Mouse (Mus musculus) forebrain, embryonic 10.5 days (tissue): ENCODE data around the gene Ptpn13. TPM values are rescaled to one million over a fixed set of nuclear protein-coding genes. Genes with fewer than 3 reads are reported as not detected.

Experiments
- DNase-seq: peaks from one replicate; pipeline ENCODE4 v3.0.0-alpha.2; 2017; ENCODE audit warnings: low spot score; ENCODE audit errors: extremely low spot score
- H3K27ac ChIP-seq: fragments of 300-500 bp; sonication (generic); 2 replicates; pipeline ENCODE4 v1.5.1; 2016; ENCODE audit warnings: mild to moderate bottlenecking
- H3K27me3 ChIP-seq: fragments of 300-500 bp; sonication (generic); 2 replicates; pipeline ENCODE4 v1.6.1; 2016; ENCODE audit warnings: mild to moderate bottlenecking; ENCODE audit not compliant: poor library complexity, severe bottlenecking
- H3K36me3 ChIP-seq: fragments of 300-500 bp; sonication (generic); replicated peaks from 2 replicates; pipeline ENCODE4 v1.6.1; 2016; ENCODE audit warnings: mild to moderate bottlenecking, moderate library complexity
- H3K4me1 ChIP-seq: fragments of 300-500 bp; sonication (generic); 2 replicates; pipeline ENCODE4 v1.6.1; 2016
- H3K4me3 ChIP-seq: fragments of 300-500 bp; sonication (generic); 2 replicates; pipeline ENCODE4 v1.5.1; 2016; ENCODE audit warnings: mild to moderate bottlenecking, moderate library complexity
- H3K9me3 ChIP-seq: fragments of 300-500 bp; sonication (generic); 2 replicates; pipeline ENCODE4 v1.6.1; 2016; ENCODE audit warnings: mild to moderate bottlenecking, moderate library complexity
- WGBS: fragments of 180-500 bp; shearing (Covaris S2); methylation state at CpG from one replicate; pipeline ENCODE4 v1.1.7; 2016; 5-methylcytosine and 5-hydroxymethylcytosine counted together
- polyA plus RNA-seq: library from polyadenylated mRNA; unstranded; fragments of >200 nt; fragmentation: Nextera tagmentation; extraction: Ambion mirVana; gene quantifications from 2 replicates; pipeline ENCODE4 v1.2.1, GENCODE M21; 2016

The Ptpn13 gene
- polyA plus RNA-seq, 1 experiment from 2014 or later, result 19.7 TPM

- 94% methylated on average over 4 of the region's 4 CpGs for WGBS
- Histone ChIP-seq H3K9me3 (no peaks in the 10 kb centered on the region), H3K27ac (no peak overlapping the region), H3K27me3 (no peaks in the 10 kb centered on the region), H3K4me3 (no peak overlapping the region), H3K36me3 (peaks cover 5% of the 10 kb centered on the region; the same call in 1 of the 2 replicates), H3K4me1 (peaks cover 5% of the 10 kb centered on the region)
- DNase-seq, result no peak
Measured at GRCm38 (mm10) chr5:103474259-103474658, 49.3 kb downstream of the Ptpn13 start.

DNA sequence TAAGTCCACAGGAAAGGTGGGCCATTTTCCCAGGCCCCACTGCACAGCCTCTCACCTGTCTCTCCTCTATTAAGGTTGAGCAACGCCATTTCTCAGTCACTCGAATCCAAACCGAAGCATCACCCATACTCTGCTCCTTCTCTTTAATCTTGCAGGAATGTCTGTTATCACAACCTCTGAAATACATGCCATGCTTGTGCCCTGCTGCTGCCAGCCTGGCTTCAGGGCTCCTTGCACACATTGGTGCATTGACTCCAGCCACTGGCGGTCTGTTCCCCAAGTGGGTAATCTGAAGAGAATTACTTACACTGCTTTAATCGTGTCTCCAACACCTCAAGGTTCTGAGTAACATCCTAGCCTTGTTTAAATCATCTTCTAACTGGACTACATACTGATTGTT is 50.5 kb downstream of the Ptpn13 start:
- H3K4me1 ChIP-seq, result no peaks in the 10 kb centered on the region
- H3K4me3 ChIP-seq, result no peak overlapping the region
- no peaks in the 10 kb centered on the region; the same call in 1 of the 2 replicates for H3K9me3 ChIP-seq
- H3K27ac ChIP-seq, result no peak overlapping the region
- peaks cover 14% of the 10 kb centered on the region for H3K36me3 ChIP-seq
- WGBS, result 88% methylated on average over 5 of the region's 5 CpGs
- no peak for DNase-seq
- no peaks in the 10 kb centered on the region for H3K27me3 ChIP-seq

- no peak for DNase-seq
- Histone ChIP-seq H3K4me3 (no peak overlapping the region), H3K27ac (no peak overlapping the region), H3K36me3 (peaks cover 29% of the 10 kb centered on the region), H3K27me3 (no peaks in the 10 kb centered on the region), H3K4me1 (no peaks in the 10 kb centered on the region), H3K9me3 (no peaks in the 10 kb centered on the region; the same call in 1 of the 2 replicates)
- 93% methylated on average over 5 of the region's 5 CpGs for WGBS
Measured at GRCm38 (mm10) chr5:103479503-103479902, 54.5 kb downstream of the Ptpn13 start.

DNA sequence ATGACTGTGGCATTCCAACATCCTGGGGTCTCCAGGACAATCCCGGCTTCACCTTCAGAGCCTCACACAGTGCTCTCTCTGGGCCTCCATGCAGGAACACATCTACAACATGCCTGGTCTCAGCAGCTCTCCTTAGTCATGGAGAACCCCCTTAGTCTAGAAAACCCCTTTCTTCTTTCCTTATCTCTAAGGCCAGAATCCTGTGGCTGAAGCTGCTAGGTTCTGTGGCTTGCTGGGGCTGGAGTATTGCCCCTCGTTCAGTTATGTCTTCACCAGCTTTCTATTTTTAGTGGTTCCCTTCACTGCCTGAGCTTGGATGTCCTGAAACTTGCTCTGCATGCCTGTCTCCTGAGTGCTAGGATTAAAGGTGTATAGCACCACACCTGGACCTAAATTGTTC is 56.2 kb downstream of the Ptpn13 start:
- Histone ChIP-seq H3K27me3 (no peaks in the 10 kb centered on the region), H3K4me3 (no peak overlapping the region), H3K27ac (no peak overlapping the region), H3K36me3 (peaks cover 29% of the 10 kb centered on the region), H3K4me1 (no peaks in the 10 kb centered on the region), H3K9me3 (no peaks in the 10 kb centered on the region; the same call in 1 of the 2 replicates)
- DNase-seq, result no peak
- WGBS, result 86% methylated on average over 2 of the region's 2 CpGs

DNA sequence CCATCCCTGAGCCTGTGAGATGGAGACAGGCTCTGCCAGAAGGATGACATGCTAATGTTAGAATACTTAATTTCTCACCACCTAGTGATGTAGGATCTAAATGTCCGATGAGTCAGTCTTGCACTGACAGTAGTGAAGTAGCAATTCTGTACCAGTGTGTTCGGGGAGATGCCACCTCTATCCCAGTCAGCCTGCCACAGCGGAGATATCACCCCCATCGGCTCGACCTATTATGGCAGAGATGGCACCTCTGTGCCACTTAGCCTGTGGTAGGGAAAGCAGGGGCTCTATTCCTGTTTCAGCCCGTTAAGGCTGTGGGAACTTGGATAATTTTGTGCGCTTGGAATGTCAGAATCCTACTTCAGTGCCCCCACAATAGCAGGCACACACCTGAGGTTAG is 62.0 kb downstream of the Ptpn13 start:
- Histone ChIP-seq H3K4me1 (no peaks in the 10 kb centered on the region), H3K27me3 (no peaks in the 10 kb centered on the region), H3K4me3 (no peak overlapping the region), H3K36me3 (peaks cover 27% of the 10 kb centered on the region), H3K27ac (no peak overlapping the region), H3K9me3 (no peaks in the 10 kb centered on the region)
- no peak for DNase-seq
- 89% methylated on average over 7 of the region's 7 CpGs for WGBS

GRCm38 (mm10) chr5:103490964-103491363 is 66.0 kb downstream of the Ptpn13 start:
- DNase-seq, result no peak
- Histone ChIP-seq H3K4me1 (peaks cover 10% of the 10 kb centered on the region), H3K27me3 (no peaks in the 10 kb centered on the region), H3K27ac (no peak overlapping the region), H3K9me3 (no peaks in the 10 kb centered on the region), H3K36me3 (peaks cover 24% of the 10 kb centered on the region), H3K4me3 (no peak overlapping the region)
- 96% methylated on average over 8 of the region's 8 CpGs for WGBS

DNA sequence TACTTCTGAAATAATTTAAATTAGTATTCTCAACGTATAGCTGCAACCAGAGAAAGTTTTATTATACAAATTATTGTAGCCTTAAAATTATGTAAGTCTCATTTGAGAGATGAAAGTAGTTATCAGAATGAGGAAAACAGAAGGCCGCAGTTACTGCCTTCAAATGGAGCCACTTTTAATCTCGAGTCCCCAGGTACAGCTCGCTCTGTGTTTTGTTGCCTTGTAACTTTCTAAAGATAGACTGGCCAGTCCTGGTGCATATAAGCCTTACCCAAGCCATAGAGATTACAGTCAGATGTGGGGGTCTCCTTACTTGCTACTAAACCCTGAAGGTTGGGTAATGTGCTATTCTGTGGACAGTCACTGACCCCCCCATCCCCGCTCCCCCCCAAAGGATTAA is 66.8 kb downstream of the Ptpn13 start:
- DNase-seq, result no peak
- Histone ChIP-seq H3K27ac (no peak overlapping the region), H3K9me3 (no peaks in the 10 kb centered on the region), H3K36me3 (peaks cover 29% of the 10 kb centered on the region), H3K27me3 (no peaks in the 10 kb centered on the region), H3K4me3 (no peak overlapping the region), H3K4me1 (peaks cover 18% of the 10 kb centered on the region)
- WGBS, result 93% methylated on average over 5 of the region's 5 CpGs

DNA sequence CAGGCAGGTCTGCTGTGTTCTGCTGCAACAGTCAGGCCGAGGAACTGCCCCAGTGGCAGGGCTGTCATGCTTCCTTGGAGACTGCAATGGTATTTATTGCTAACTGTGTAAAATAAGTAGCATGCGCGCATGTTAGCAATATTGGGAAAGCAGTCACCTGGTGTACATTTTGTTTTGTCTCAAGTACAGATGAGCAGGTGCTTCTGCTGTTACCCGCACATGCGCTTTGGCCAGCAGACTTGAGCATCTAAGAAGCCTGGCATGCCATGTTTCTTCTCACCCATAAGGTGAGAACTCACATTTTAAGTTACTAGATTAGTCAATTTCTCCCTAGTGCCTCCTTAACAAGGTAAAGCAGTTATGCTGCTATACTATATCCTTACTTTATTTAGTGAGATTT is 72.1 kb downstream of the Ptpn13 start:
- Histone ChIP-seq H3K27ac (no peak overlapping the region), H3K4me1 (peaks cover 28% of the 10 kb centered on the region), H3K36me3 (peaks cover 22% of the 10 kb centered on the region), H3K27me3 (no peaks in the 10 kb centered on the region), H3K4me3 (no peak overlapping the region), H3K9me3 (no peaks in the 10 kb centered on the region)
- 93% methylated on average over 5 of the region's 5 CpGs for WGBS
- DNase-seq, result no peak

DNA sequence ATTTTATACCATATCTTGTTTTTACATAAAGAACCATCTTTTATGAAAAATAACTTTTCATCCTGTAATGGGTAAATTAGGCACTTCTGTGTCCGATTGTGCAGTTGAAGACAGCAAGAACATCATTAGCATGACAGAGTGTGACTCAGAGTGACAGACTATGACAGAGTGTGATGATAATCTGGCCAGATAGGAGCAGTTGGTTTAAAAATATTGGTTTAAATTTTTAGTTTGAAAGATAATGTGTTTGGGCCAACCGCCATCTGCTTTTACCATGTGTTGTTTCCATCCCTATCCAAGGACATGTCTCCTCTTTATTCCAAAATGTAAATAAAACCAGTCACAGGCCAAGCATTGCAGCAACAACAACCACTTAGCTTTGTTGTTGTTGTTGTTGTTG is 72.5 kb downstream of the Ptpn13 start:
- WGBS, result 96% methylated on average over 2 of the region's 2 CpGs
- Histone ChIP-seq H3K4me3 (no peak overlapping the region), H3K27me3 (no peaks in the 10 kb centered on the region), H3K9me3 (no peaks in the 10 kb centered on the region), H3K27ac (no peak overlapping the region), H3K36me3 (peaks cover 20% of the 10 kb centered on the region), H3K4me1 (peaks cover 28% of the 10 kb centered on the region)
- DNase-seq, result no peak

GRCm38 (mm10) chr5:103499305-103499704 is 74.3 kb downstream of the Ptpn13 start:
- no peak for DNase-seq
- Histone ChIP-seq H3K27ac (no peak overlapping the region), H3K36me3 (peaks cover 30% of the 10 kb centered on the region), H3K4me3 (no peak overlapping the region), H3K4me1 (peaks cover 28% of the 10 kb centered on the region), H3K27me3 (no peaks in the 10 kb centered on the region), H3K9me3 (no peaks in the 10 kb centered on the region)
- 74% methylated on average over 6 of the region's 6 CpGs for WGBS

DNA sequence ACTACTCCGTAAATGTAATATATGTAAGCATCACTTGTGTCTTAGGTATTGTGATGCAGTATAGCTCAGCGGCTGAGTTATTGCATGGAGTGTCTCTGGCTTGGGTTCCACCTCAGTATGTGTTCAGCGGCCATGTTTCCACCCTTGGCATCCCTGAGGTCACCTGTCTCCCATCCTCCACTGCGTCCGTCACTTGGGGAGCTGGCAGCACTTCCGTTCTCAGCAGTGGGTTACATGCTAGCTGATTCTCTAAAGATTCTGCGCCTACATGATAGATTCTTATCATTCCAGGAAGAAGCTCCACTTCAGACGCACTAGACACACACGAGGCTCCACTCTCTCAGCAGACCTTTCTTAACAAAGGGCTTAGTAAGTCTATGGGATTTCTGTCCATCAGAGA is 76.1 kb downstream of the Ptpn13 start:
- no peak overlapping the region for H3K4me3 ChIP-seq
- no peaks in the 10 kb centered on the region for H3K27me3 ChIP-seq
- DNase-seq, result no peak
- peaks cover 17% of the 10 kb centered on the region for H3K4me1 ChIP-seq
- peaks cover 29% of the 10 kb centered on the region for H3K36me3 ChIP-seq
- 94% methylated on average over 9 of the region's 9 CpGs for WGBS
- no peak overlapping the region for H3K27ac ChIP-seq
- H3K9me3 ChIP-seq, result no peaks in the 10 kb centered on the region

DNA sequence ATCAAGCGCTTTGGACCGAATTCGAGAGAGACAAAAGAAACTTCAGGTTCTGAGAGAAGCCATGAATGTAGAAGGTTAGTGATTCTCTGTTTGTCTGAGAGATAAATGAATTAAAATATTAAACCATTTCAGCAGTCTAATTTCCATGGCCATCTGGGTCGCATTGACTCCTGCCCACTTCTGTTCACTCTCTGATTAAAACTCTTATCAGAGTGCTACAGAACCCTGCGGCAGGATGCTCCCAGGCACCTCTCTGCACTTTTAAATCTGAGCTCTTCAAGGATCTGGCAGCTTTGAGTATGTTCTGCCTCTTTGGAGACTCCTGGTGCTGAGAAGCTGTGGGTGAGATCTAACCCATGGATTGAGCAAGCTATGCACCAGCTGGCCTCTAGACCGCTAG is 76.8 kb downstream of the Ptpn13 start:
- peaks cover 9% of the 10 kb centered on the region; the same call in 1 of the 2 replicates for H3K4me1 ChIP-seq
- H3K9me3 ChIP-seq, result no peaks in the 10 kb centered on the region
- H3K27me3 ChIP-seq, result no peaks in the 10 kb centered on the region
- no peak for DNase-seq
- WGBS, result 92% methylated on average over 6 of the region's 6 CpGs
- no peak overlapping the region for H3K27ac ChIP-seq
- peaks cover 26% of the 10 kb centered on the region for H3K36me3 ChIP-seq
- H3K4me3 ChIP-seq, result no peak overlapping the region

- 84% methylated on average over 9 of the region's 9 CpGs for WGBS
- H3K4me3 ChIP-seq, result no peak overlapping the region
- no peak overlapping the region for H3K27ac ChIP-seq
- no peaks in the 10 kb centered on the region for H3K9me3 ChIP-seq
- peaks cover 21% of the 10 kb centered on the region for H3K36me3 ChIP-seq
- DNase-seq, result no peak
- H3K4me1 ChIP-seq, result no peaks in the 10 kb centered on the region
- H3K27me3 ChIP-seq, result no peaks in the 10 kb centered on the region
Measured at GRCm38 (mm10) chr5:103513162-103513561, 88.2 kb downstream of the Ptpn13 start.

- WGBS, result 95% methylated on average over 7 of the region's 7 CpGs
- no peaks in the 10 kb centered on the region for H3K4me1 ChIP-seq
- H3K4me3 ChIP-seq, result no peak overlapping the region
- H3K36me3 ChIP-seq, result peaks cover 20% of the 10 kb centered on the region
- H3K27me3 ChIP-seq, result no peaks in the 10 kb centered on the region
- DNase-seq, result no peak
- no peak overlapping the region for H3K27ac ChIP-seq
- no peaks in the 10 kb centered on the region for H3K9me3 ChIP-seq
Measured at GRCm38 (mm10) chr5:103514441-103514840, 89.4 kb downstream of the Ptpn13 start.
